Mouse (Mus musculus) hindbrain, postnatal 0 days (tissue): Measurements from ENCODE around the gene Abcc1. TPM values are rescaled to one million over a fixed set of nuclear protein-coding genes. Genes with fewer than 3 reads are reported as not detected.

ENCODE experiments used
- ATAC-seq: fragments of 200-750 bp; cut with Nextera tagmentation; 2 replicates; pipeline ENCODE4 v1.8.0; 2017; ENCODE audit warnings: mild to moderate bottlenecking, moderate TSS enrichment, moderate library complexity
- DNase-seq: peaks from one replicate; pipeline ENCODE4 v3.0.0-alpha.2; 2015; ENCODE audit warnings: low spot score
- H3K27ac ChIP-seq: fragments of 300-500 bp; sonication (generic); 2 replicates; pipeline ENCODE4 v1.5.1; 2014; ENCODE audit warnings: mild to moderate bottlenecking
- H3K27me3 ChIP-seq: fragments of 300-500 bp; sonication (generic); 2 replicates; pipeline ENCODE4 v1.6.1; 2014; ENCODE audit warnings: low read length, mixed read lengths; ENCODE audit not compliant: insufficient read depth
- H3K36me3 ChIP-seq: fragments of 300-500 bp; sonication (generic); 2 replicates; pipeline ENCODE4 v1.6.1; 2014; ENCODE audit warnings: low read length, mixed read lengths; ENCODE audit not compliant: insufficient read depth
- H3K4me1 ChIP-seq: fragments of 300-500 bp; sonication (generic); 2 replicates; pipeline ENCODE4 v1.6.1; 2014; ENCODE audit warnings: antibody characterized with exemption, low read length, mixed read lengths; ENCODE audit not compliant: insufficient read depth
- H3K4me2 ChIP-seq: fragments of 300-500 bp; sonication (generic); 2 replicates; pipeline ENCODE4 v1.6.1; 2014; ENCODE audit warnings: low read depth, mild to moderate bottlenecking, low read length, moderate library complexity, mixed read lengths
- H3K4me3 ChIP-seq: fragments of 300-500 bp; sonication (generic); 2 replicates; pipeline ENCODE4 v1.5.1; 2014; ENCODE audit warnings: low read length
- H3K9ac ChIP-seq: fragments of 300-500 bp; sonication (generic); replicated peaks from 2 replicates; pipeline ENCODE4 v1.6.1; 2014; ENCODE audit warnings: mild to moderate bottlenecking, low read length, moderate library complexity, mixed read lengths
- H3K9me3 ChIP-seq: fragments of 300-500 bp; sonication (generic); 2 replicates; pipeline ENCODE4 v1.6.1; 2016; ENCODE audit warnings: low read length, mixed read lengths
- CTCF ChIP-seq: IDR thresholded peaks from 2 replicates; pipeline ENCODE4 v1.5.1; 2016; ENCODE audit warnings: antibody characterized with exemption, control low read depth, low read depth
- WGBS: fragments of 180-500 bp; shearing (Covaris S2); extraction: QIAGEN DNeasy Blood & Tissue Kit; methylation state at CpG from one replicate; pipeline ENCODE4 v1.1.7; 2014; 5-methylcytosine and 5-hydroxymethylcytosine counted together
- polyA plus RNA-seq: library from polyadenylated mRNA; unstranded; fragments of >200 nt; fragmentation: Nextera tagmentation; extraction: Ambion mirVana; gene quantifications from 2 replicates; pipeline ENCODE4 v1.2.1, GENCODE M21; 2015
- total RNA-seq: library from RNA; depleted of rRNA; stranded (reverse); fragments of >200 nt; gene quantifications from 2 replicates; pipeline ENCODE4 v1.2.3, GENCODE M21; 2014

Abcc1 gene
- total and polyA plus RNA-seq, 2 experiments from 2014 or later = 9.1 to 15.2 TPM

GRCm38 (mm10) chr16:14344967-14345366, 16.4 kb upstream of the Abcc1 start:
- no peak overlapping the region for H3K27ac ChIP-seq
- no peaks in the 10 kb centered on the region for H3K27me3 ChIP-seq
- DNase-seq (no peak), ATAC-seq (no peak)
- 71% methylated on average over 3 of the region's 3 CpGs for WGBS
- no peak overlapping the region for H3K4me2 ChIP-seq
- no peak for TF ChIP-seq CTCF
- no peak overlapping the region for H3K9ac ChIP-seq
- H3K9me3 ChIP-seq = no peaks in the 10 kb centered on the region
- no peaks in the 10 kb centered on the region for H3K4me1 ChIP-seq
- no peak overlapping the region for H3K4me3 ChIP-seq
- no peaks in the 10 kb centered on the region for H3K36me3 ChIP-seq

DNA sequence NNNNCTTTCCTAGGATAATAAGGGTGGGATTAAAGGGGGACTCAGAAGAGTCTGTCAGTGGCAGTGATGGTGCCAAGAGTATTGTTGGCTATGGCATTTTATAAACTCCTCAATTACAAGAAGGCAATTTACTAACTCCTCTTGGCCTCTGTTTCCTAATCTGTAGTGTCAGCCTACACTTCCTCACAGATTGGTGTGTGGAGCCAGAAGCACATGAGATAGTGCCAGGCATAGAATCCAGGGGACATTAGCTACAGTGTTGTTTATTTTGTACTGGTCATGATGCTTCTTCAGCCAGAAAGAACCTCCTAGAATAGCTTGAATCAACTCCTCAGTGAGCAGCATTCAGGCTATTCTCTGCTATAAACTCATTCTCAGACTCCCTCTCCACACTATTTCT, 9.8 kb upstream of the Abcc1 start:
- no peak overlapping the region for H3K27ac ChIP-seq
- H3K4me1 ChIP-seq = no peaks in the 10 kb centered on the region
- H3K4me2 ChIP-seq = no peak overlapping the region
- no peak overlapping the region for H3K9ac ChIP-seq
- no peak overlapping the region for H3K4me3 ChIP-seq
- H3K9me3 ChIP-seq = no peaks in the 10 kb centered on the region
- H3K27me3 ChIP-seq = no peaks in the 10 kb centered on the region
- DNase-seq = no peak
- TF ChIP-seq CTCF = no peak
- H3K36me3 ChIP-seq = no peaks in the 10 kb centered on the region
- ATAC-seq = no peak

GRCm38 (mm10) chr16:14352234-14352633, 9.1 kb upstream of the Abcc1 start:
- no peak for TF ChIP-seq CTCF
- no peak overlapping the region for H3K4me2 ChIP-seq
- no peak overlapping the region for H3K27ac ChIP-seq
- 79% methylated on average over 3 of the region's 3 CpGs for WGBS
- DNase-seq (no peak), ATAC-seq (no peak)
- no peaks in the 10 kb centered on the region for H3K9me3 ChIP-seq
- H3K27me3 ChIP-seq = no peaks in the 10 kb centered on the region
- no peak overlapping the region for H3K9ac ChIP-seq
- H3K4me3 ChIP-seq = no peak overlapping the region
- H3K4me1 ChIP-seq = no peaks in the 10 kb centered on the region
- H3K36me3 ChIP-seq = no peaks in the 10 kb centered on the region

DNA sequence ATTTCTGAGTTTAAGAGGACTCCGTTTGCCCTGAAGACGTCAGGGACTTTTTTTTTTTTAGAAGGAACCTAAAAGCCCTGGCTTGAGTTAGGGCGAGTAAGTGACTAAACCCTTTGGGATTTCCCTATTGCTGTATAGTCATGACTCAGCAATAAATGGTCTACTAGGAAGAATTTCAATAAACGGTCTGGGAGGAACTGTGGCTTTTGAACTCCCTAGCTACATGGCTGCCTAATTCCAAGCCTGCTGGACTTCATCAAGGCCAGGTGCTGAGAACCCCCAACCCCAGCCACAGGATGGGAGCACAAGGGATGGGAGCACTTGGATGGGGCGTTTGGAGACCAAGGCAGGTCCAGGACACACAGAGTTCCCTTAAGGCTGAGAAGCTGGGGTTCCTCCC, 8.7 kb upstream of the Abcc1 start:
- no peak for DNase-seq
- no peak for ATAC-seq
- Histone ChIP-seq H3K27ac (no peak overlapping the region), H3K36me3 (no peaks in the 10 kb centered on the region), H3K4me2 (no peak overlapping the region), H3K27me3 (no peaks in the 10 kb centered on the region), H3K9ac (no peak overlapping the region), H3K9me3 (no peaks in the 10 kb centered on the region), H3K4me1 (no peaks in the 10 kb centered on the region), H3K4me3 (no peak overlapping the region)
- no peak for TF ChIP-seq CTCF
- 77% methylated on average over 5 of the region's 5 CpGs for WGBS

DNA sequence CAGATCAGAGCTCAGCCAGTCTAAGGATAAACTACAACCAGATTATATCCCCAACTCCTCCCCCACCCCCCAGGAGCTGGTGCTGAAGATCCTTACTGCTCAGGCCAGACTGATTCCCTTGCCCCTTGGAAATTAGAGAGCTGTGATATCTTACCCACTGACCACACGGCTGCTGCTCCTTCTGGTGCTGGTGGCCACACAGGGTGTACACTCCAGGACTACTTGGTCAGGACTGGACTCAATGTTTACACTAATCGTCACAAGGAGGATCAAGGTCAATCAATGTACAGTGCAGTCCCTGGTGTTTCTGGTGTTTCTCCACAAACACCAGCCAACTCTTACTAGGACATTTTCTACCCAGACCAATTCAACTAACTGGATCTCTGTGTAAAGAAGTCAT, 3.5 kb upstream of the Abcc1 start:
- no peak for DNase-seq
- no peak overlapping the region for H3K4me2 ChIP-seq

GRCm38 (mm10) chr16:14358531-14358930, 2.8 kb upstream of the Abcc1 start:
- no peak overlapping the region for H3K27ac ChIP-seq
- H3K27me3 ChIP-seq = no peaks in the 10 kb centered on the region
- 92% methylated on average over 1 of the region's 1 CpGs for WGBS
- peaks cover 2% of the 10 kb centered on the region; the same call in 1 of the 2 replicates for H3K4me1 ChIP-seq
- DNase-seq (no peak), ATAC-seq (no peak)
- H3K9ac ChIP-seq = no peak overlapping the region
- no peak for TF ChIP-seq CTCF
- H3K4me2 ChIP-seq = no peak overlapping the region
- no peak overlapping the region for H3K4me3 ChIP-seq
- H3K36me3 ChIP-seq = no peaks in the 10 kb centered on the region
- H3K9me3 ChIP-seq = no peaks in the 10 kb centered on the region

More for the DNA sequence above, 3.5 kb upstream of the Abcc1 start:
- H3K36me3 ChIP-seq = no peaks in the 10 kb centered on the region
- no peak overlapping the region for H3K4me3 ChIP-seq
- no peaks in the 10 kb centered on the region; the same call in 1 of the 2 replicates for H3K4me1 ChIP-seq
- no peaks in the 10 kb centered on the region for H3K9me3 ChIP-seq
- ATAC-seq = no peak
- 82% methylated on average over 2 of the region's 2 CpGs for WGBS
- no peak overlapping the region for H3K9ac ChIP-seq
- H3K27me3 ChIP-seq = no peaks in the 10 kb centered on the region
- TF ChIP-seq CTCF = no peak
- H3K27ac ChIP-seq = no peak overlapping the region

- Histone ChIP-seq H3K4me3 (peak overlapping the region; percentile 76), H3K27ac (peak overlapping the region; percentile 82), H3K4me1 (peaks cover 2% of the 10 kb centered on the region; the same call in 1 of the 2 replicates), H3K9me3 (no peaks in the 10 kb centered on the region), H3K4me2 (peak overlapping the region; percentile 80), H3K9ac (peak overlapping the region; percentile 76), H3K27me3 (no peaks in the 10 kb centered on the region), H3K36me3 (no peaks in the 10 kb centered on the region)
- DNase-seq (peak; percentile 48), ATAC-seq (peak; percentile 40)
- under 1% methylated on average over 7 of the region's 7 CpGs for WGBS
- no peak for TF ChIP-seq CTCF
These were observed 427 bp upstream of the Abcc1 start for GRCm38 (mm10) chr16:14360931-14361330.
